Mouse (Mus musculus) c-Kit-negative CD71-positive TER-119-positive erythroid progenitor cells, embryonic 14.5 days (primary cell): Measurements from ENCODE around the gene Skint6.
"Not testable (repeated sequence)": the region's sequence is repeated elsewhere in the genome, so short reads cannot be mapped to it uniquely, and the experiment has no call there.

Experiments used
- DNase-seq: peaks from one replicate; pipeline ENCODE4 v3.0.0-alpha.2; 2013; ENCODE audit warnings: low read depth, low spot score

Skint6 gene

DNA sequence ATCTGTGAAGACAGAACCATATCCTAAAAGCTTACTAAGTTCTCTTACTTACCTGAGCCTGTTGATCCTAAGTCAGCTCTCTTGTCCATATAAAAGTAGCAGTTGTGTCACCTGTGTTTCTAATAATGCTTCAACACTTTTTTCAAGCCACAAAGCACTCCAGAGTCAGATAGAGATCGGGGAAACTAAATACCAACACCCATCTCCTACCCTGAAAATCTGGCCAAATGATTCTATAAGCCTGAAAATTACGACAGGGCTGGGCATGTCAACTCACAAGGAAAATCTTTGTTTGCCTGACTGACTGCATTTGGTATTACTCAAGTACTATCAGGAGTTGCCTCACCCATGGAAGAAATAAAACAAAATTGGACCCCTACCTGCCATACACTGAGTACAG, at the start of gene Skint6:
Gene Skint6, minus strand, starts transcription at position 101 of the 400 bp plus-strand sequence.
- no peak for DNase-seq

DNA sequence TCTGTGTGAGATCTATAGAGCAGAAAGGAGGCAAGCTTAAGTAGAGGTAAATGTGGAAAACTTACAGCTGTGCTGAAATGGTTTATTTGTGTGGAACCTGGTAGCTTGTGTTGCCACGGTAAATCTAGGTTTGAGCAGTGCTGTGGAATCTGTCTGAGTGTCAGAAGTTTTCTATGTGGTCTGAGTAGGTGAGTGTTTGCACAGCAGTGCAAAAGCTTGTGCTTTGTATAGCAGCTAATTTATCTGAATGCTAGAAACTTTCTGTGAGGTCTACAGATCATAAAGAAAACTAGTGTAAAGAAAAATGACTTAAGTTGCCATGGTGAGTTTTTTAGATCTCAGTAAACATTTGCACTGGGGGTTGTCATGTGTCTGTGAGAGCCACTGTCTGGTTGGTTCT, 34.1 kb upstream of the Skint6 start:
- DNase-seq: no peak

DNA sequence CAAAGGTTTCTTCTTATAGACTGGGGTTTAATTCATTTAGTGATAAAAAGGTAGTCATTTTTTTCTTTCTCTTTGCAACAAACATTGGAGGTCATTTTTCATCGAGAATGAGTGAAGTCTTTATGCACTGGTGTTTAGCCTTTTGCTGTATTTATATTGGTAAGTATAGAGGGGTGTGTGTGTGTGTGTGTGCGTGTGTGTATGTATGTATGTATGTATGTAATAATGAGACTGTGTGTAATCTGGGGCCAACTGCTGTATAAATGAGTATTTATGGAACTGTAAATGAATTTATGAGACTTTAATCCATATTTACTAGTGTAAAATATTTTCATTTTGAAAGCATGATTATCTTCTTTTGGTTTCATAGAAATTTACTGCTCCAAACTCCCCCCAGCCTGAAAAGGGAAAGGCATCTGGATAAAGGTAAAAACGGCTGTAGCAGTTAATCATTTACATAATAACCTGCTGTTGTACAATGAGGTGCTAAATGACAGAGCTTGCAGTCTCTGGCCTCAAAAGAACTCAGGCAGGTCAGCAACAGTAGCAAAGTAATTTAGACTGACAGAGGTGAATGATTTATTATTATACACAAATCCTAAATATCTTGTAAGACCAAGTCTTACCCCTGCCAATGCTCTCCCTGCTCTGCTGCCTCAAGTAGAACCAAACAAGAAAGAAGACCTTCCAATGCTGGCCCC, 15.2 kb upstream of the Skint6 start:
- DNase-seq: no peak

DNA sequence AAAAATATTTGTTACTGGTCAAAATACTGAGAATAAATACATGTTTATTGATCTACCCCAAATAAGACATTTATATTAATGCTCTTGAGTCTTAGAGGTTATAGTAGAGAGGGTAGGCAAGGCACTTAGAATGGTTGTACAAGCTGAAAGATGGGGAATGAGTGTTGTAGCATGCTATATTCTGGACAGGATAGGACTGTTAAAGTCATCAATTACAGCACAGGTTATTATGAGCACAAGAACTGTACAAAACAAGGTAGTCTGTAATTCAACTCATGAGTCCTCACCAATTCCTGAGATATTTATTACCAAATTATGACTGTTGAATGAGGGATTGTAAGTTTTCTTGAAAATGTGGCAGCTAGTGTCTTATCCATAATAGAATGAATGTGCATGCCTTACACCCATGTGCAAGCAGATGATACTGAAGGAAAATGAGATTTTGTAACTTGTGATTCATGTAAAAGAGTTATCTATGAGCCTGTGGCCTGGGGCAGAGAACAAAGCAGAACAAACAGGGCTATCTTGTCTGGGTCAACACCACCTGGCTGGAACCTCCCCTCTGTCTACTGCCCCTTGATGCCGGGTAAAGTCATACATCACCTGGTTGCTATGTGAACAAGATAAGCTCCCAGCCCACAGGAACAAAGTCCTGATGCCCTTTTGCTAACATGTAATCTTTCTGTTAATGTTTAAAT, 23.3 kb downstream of the Skint6 start:
- DNase-seq: no peak

DNA sequence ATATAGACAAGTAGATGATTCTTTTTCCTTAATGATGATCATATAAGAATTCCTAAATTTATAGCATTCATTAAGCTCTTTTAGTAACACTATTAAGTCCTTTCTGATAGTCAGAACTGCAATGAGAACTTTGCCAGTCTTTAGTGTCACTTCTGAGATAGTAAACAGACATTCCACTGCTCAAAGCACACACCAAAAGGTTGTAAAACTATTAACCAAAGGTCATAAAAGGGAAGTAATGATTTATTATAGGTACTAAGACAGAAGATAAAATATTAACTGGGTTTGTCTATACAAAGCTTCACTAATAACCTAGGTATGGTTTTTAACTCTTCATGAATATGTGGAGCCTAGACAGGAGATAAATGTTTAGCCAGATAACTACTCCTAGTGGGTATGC, 41.0 kb downstream of the Skint6 start:
- no peak for DNase-seq

DNA sequence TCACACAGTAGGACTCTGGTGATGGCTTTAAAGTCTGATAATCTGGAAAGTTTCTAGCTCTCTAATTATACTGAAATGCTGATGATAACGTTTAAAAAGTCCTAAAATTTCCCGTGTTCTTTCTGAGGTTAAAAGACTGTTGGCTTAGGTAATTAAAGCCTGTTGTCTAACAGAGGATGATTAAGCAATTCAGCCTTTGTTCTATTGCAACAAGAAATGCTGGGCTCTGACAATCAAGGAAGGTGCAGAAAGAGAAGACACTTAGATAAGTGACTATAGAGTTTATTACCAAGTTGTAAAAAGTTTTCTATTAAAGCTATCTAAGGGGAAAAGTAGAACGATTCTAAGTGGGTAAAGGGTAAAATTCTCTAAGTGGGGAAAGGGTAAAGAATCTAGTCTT, 219.2 kb downstream of the Skint6 start:
- DNase-seq: no peak

DNA sequence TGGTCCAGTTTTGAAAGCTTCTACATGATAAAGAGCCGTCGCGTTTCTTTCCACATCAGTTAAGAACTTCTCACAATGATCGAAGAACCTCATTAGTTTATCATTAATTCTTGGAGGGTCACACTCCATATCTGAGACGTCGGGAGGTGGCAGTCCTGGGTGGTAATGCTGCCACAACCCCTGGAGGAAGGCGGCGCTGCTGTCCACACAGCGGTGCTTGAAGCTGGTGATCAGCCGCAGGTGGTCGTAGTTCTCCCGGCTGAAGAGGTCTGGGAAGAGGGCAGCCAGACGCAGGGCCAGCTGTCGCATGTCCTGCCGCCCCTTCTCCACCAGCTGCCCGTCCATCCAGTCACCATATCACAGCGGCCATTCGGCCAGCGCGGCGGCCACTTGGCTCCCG, 307.6 kb downstream of the Skint6 start:
- not testable (repeated sequence) for DNase-seq

DNA sequence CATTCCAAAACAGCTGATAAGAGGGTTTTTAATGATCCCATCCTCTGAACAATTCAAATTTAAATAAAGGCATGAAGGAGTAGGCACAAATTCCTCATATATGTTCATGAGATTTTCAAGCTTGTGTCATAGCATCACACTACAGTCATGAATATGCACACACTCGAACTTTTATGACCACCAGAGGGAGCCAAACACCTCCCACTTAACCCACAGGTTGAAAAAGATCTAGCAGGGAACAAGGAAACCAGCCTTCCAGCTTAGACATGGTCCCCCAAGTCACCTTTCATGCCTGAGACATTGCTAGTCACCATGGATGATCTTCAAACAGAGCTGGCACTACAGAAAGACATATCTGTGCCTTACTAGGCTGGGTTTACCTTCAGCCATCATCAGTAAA, 496.1 kb downstream of the Skint6 start:
- DNase-seq: no peak

DNA sequence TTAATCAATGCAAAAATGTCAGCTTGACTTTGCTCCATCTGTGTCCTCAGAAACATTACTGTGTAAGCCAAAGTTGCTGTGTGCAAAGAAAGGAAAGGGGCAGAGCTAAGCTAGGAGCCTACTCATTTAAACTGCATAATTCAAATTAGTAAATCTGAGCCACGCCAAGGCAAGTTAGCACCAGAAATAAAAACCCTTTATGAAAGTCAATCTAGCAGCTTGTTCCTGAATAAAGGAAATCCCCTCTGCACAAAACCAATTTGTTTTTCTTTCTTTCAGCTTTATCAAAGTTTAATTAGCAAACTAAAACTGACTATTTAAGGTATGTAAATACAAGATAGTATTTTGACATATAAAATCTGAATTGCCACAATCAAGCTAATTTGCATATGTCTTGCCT, 512.0 kb downstream of the Skint6 start, which contains the start of gene Skint10:
Gene Skint10, minus strand, starts transcription at position 101 of the 400 bp plus-strand sequence.
- DNase-seq: no peak
